Mouse (Mus musculus) midbrain, postnatal 0 days (tissue): ENCODE data around the gene Gkn3. TPM values are rescaled to one million over a fixed set of nuclear protein-coding genes. Genes with fewer than 3 reads are reported as not detected.

Source experiments
- ATAC-seq: fragments of 200-750 bp; cut with Nextera tagmentation; 2 replicates; pipeline ENCODE4 v1.8.0; 2017; ENCODE audit warnings: moderate number of reproducible peaks, mild to moderate bottlenecking, moderate TSS enrichment, moderate library complexity; ENCODE audit not compliant: low FRiP score
- DNase-seq: peaks from one replicate; pipeline ENCODE4 v3.0.0-alpha.2; 2015; ENCODE audit warnings: low spot score
- H3K27ac ChIP-seq: fragments of 300-500 bp; sonication (generic); 2 replicates; pipeline ENCODE4 v1.5.1; 2014; ENCODE audit warnings: low read depth, mild to moderate bottlenecking, low read length, mixed read lengths
- H3K27me3 ChIP-seq: fragments of 300-500 bp; sonication (generic); 2 replicates; pipeline ENCODE4 v1.6.1; 2014; ENCODE audit warnings: low read length, control low read depth, mixed read lengths; ENCODE audit not compliant: insufficient read depth
- H3K36me3 ChIP-seq: fragments of 300-500 bp; sonication (generic); 2 replicates; pipeline ENCODE4 v1.6.1; 2014; ENCODE audit warnings: low read length, control low read depth, mixed read lengths; ENCODE audit not compliant: insufficient read depth
- H3K4me1 ChIP-seq: fragments of 300-500 bp; sonication (generic); 2 replicates; pipeline ENCODE4 v1.6.1; 2014; ENCODE audit warnings: mild to moderate bottlenecking, control low read depth, antibody characterized with exemption, low read length, mixed read lengths; ENCODE audit not compliant: insufficient read depth
- H3K4me2 ChIP-seq: fragments of 300-500 bp; sonication (generic); 2 replicates; pipeline ENCODE4 v1.6.1; 2014; ENCODE audit warnings: low read depth, mild to moderate bottlenecking, low read length, mixed read lengths; ENCODE audit not compliant: poor library complexity, severe bottlenecking
- H3K4me3 ChIP-seq: fragments of 300-500 bp; sonication (generic); 2 replicates; pipeline ENCODE4 v1.5.1; 2014; ENCODE audit warnings: low read depth, mild to moderate bottlenecking, low read length, moderate library complexity
- H3K9ac ChIP-seq: fragments of 300-500 bp; sonication (generic); replicated peaks from 2 replicates; pipeline ENCODE4 v1.6.1; 2014; ENCODE audit warnings: mild to moderate bottlenecking, low read length, moderate library complexity, mixed read lengths; ENCODE audit not compliant: poor library complexity, severe bottlenecking
- H3K9me3 ChIP-seq: fragments of 300-500 bp; sonication (generic); 2 replicates; pipeline ENCODE4 v1.6.1; 2016; ENCODE audit warnings: low read length, control low read depth
- CTCF ChIP-seq: IDR thresholded peaks from 2 replicates; pipeline ENCODE4 v1.5.1; 2016; ENCODE audit warnings: antibody characterized with exemption, mild to moderate bottlenecking
- WGBS: fragments of 180-500 bp; shearing (Covaris S2); extraction: QIAGEN DNeasy Blood & Tissue Kit; methylation state at CpG from one replicate; pipeline ENCODE4 v1.1.7; 2014; 5-methylcytosine and 5-hydroxymethylcytosine counted together
- polyA plus RNA-seq: library from polyadenylated mRNA; unstranded; fragments of >200 nt; fragmentation: Nextera tagmentation; extraction: Ambion mirVana; gene quantifications from 2 replicates; pipeline ENCODE4 v1.2.1, GENCODE M21; 2015
- total RNA-seq: library from RNA; depleted of rRNA; stranded (reverse); fragments of >200 nt; gene quantifications from 2 replicates; pipeline ENCODE4 v1.2.3, GENCODE M21; 2014; rRNA removed

Gene Gkn3
- total and polyA plus RNA-seq, 2 experiments from 2014 or later: 0.99 to 2.6 TPM

DNA sequence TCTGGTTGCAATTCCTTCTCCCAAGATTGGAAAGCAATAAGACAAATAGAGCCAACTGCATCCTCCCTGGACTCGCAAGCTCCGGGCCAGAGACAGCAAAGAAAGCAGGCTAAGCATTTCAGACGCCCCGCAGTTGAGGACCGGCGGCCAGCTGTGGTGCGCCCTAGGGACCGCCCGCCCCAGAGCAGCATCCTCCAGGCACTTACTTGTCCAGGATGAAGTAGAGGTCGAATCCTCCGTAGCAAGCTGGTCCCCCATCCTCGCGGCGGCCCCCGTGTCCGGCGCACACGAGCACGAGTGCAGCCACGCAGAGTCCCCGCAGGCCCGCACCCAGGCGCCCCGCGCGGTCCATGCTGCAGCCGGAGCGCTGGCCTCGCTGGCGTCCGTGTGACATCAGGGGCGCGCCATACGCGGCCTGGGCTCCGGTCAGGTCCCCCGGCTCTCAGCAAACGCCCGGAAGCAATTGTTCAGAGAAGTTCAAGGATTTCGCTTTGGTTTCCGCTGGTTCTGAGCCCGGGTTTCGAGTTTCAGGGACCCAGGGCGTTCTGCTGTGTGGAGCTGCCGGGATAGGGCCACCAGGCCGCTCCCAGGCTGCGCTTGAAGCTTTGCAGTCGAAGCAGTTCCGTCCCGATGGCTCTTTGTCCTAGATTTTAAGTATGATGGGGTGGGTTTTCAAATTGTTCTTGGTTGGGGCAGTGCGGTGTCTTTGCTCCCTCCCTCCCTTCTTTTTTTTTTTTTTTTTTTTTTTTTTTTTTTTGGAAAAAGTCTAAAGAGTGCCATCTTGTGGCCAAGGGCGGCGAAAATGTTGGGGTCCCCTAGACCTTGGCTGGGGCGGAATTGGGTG lies 53.4 kb downstream of the Gkn3 start, which contains the start of gene Antxr1:
TSS of gene Antxr1 (minus strand) at position 731 of the 844 bp plus-strand sequence.
- Histone ChIP-seq H3K27me3 (no peaks in the 10 kb centered on the region), H3K4me1 (0 out of 2 replicates have a peak, but pooled peaks cover 3% of the 10 kb centered on the region), H3K4me2 (peak within 1 kb of the TSS; percentile 92), H3K9ac (peak within 1 kb of the TSS; percentile 74), H3K36me3 (no peaks in the 10 kb centered on the region), H3K27ac (peak within 1 kb of the TSS; percentile 71), H3K4me3 (peak within 1 kb of the TSS; percentile 70), H3K9me3 (no peaks in the 10 kb centered on the region)
- DNase-seq (peak; percentile 51), ATAC-seq (peak; percentile 44)
- WGBS: under 1% methylated on average over 54 of the region's 54 CpGs
- TF ChIP-seq CTCF: peak; percentile 67

DNA sequence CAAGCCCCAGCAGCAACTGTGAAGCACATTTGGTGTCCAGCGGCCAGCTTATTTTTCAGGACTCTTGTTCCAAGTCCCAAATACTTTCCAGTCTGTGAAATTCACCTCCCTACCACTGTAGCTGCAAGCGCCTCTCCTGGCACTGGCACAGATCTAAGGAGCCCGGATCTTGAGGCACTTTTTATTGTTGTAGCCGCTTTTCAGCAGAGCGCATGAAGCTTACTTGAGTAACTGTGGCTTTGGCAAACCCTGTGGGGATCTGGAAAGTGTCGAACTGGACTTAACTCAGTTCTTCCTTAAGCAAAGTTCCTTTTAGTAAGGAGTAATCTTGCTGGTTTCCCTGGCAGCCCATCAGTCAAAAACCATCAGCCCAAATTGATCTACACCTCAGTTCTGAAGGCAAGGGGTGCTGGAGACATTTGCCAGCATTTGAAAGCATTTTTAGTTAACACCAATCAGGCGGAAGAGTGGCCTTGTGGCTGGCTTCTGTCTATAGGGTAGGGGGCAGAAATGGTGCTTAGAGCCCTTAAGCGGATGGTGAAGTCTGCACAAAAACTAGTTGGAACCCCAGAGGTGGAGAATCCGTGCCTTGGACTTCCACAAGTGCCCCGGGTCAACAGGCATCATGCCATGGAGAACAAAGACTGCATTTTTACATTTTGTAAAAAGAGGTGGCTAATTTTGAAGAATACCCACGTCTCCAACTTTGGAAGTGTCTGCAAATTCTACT lies 54.2 kb downstream of the Gkn3 start:
- peak overlapping the region; percentile 92 for H3K4me2 ChIP-seq
- H3K27ac ChIP-seq: peak overlapping the region; percentile 71; the same call in 1 of the 2 replicates
- no peaks in the 10 kb centered on the region for H3K9me3 ChIP-seq
- ATAC-seq (no peak), DNase-seq (peak; percentile 87)
- peak; percentile 41 for TF ChIP-seq CTCF
- 0 out of 2 replicates have a peak, but pooled peaks cover 3% of the 10 kb centered on the region for H3K4me1 ChIP-seq
- peak overlapping the region; percentile 74 for H3K9ac ChIP-seq
- H3K27me3 ChIP-seq: no peaks in the 10 kb centered on the region
- WGBS: 7% methylated on average over 11 of the region's 11 CpGs
- peak overlapping the region; percentile 70 for H3K4me3 ChIP-seq
- no peaks in the 10 kb centered on the region for H3K36me3 ChIP-seq

Other genes with a start within 250 kb of the Gkn3 start
- 13.1 and 17.0 TPM in 2 replicates for gene Antxr1, start 53.1 kb downstream of the Gkn3 start, total RNA-seq
- 2.2 and 2.9 TPM in 2 replicates for gene Antxr1, start 53.1 kb downstream of the Gkn3 start, polyA plus RNA-seq
- not detected in 2 replicates for gene Gkn1, start 38.0 kb downstream of the Gkn3 start, total RNA-seq
- gene Gkn1, start 38.0 kb downstream of the Gkn3 start, polyA plus RNA-seq: not detected in 2 replicates
- not detected in 2 replicates for gene Gkn2, start 15.6 kb downstream of the Gkn3 start, total RNA-seq
- gene Gkn2, start 15.6 kb downstream of the Gkn3 start, polyA plus RNA-seq: not detected in 2 replicates
- gene Bmp10, start 40.1 kb upstream of the Gkn3 start, total RNA-seq: not detected in 2 replicates
- gene Bmp10, start 40.1 kb upstream of the Gkn3 start, polyA plus RNA-seq: not detected in 2 replicates
- 0.93 and 1.4 TPM in 2 replicates for gene Arhgap25, start 144.3 kb upstream of the Gkn3 start, total RNA-seq
- gene Arhgap25, start 144.3 kb upstream of the Gkn3 start, polyA plus RNA-seq: 1.2 and 1.8 TPM in 2 replicates
- gene Prokr1, start 201.8 kb upstream of the Gkn3 start, total RNA-seq: 2.7 and 3.4 TPM in 2 replicates
- gene Prokr1, start 201.8 kb upstream of the Gkn3 start, polyA plus RNA-seq: 1.3 and 1.5 TPM in 2 replicates